Mouse (Mus musculus): ENCODE results near the gene Capn5. TPM values are rescaled to one million over a fixed set of nuclear protein-coding genes. Genes with fewer than 3 reads are reported as not detected.

The Capn5 gene
- polyA plus RNA-seq, 1 experiment: 11.5 TPM

- no peak overlapping the region for H3K27ac ChIP-seq (ENCODE audit: insufficient read depth, low read depth, low read length)
- H3K4me3 ChIP-seq (ENCODE audit: insufficient read depth, low read length): no peak overlapping the region
- no peaks in the 10 kb centered on the region for H3K4me1 ChIP-seq (ENCODE audit: control insufficient read depth, insufficient read depth, low read length)
- TF ChIP-seq CTCF (IDR thresholded peaks at IDR 0.05; ENCODE audit: low read depth, low read length) (no peak), POLR2A (IDR thresholded peaks at IDR 0.05; ENCODE audit: borderline replicate concordance, low read depth, low read length) (no peak)
These were observed 27.5 kb downstream of the Capn5 start for GRCm38 (mm10) chr7:98150525-98150924.

GRCm38 (mm10) chr7:98149802-98150201, 28.3 kb downstream of the Capn5 start:
- no peak for TF ChIP-seq CTCF (IDR thresholded peaks at IDR 0.05; ENCODE audit: low read depth, low read length)
- TF ChIP-seq POLR2A (IDR thresholded peaks at IDR 0.05; ENCODE audit: borderline replicate concordance, low read depth, low read length): no peak
- no peak overlapping the region for H3K4me3 ChIP-seq (ENCODE audit: insufficient read depth, low read length)
- H3K4me1 ChIP-seq (ENCODE audit: control insufficient read depth, insufficient read depth, low read length): no peaks in the 10 kb centered on the region
- H3K27ac ChIP-seq (ENCODE audit: insufficient read depth, low read depth, low read length): no peak overlapping the region

- Histone ChIP-seq H3K4me1 (ENCODE audit: control insufficient read depth, insufficient read depth, low read length) (no peaks in the 10 kb centered on the region), H3K27ac (ENCODE audit: insufficient read depth, low read depth, low read length) (no peak overlapping the region), H3K4me3 (ENCODE audit: insufficient read depth, low read length) (no peak overlapping the region)
- no peak for TF ChIP-seq POLR2A (IDR thresholded peaks at IDR 0.05; ENCODE audit: borderline replicate concordance, low read depth, low read length)
- TF ChIP-seq CTCF (IDR thresholded peaks at IDR 0.05; ENCODE audit: low read depth, low read length): no peak
These were observed 29.2 kb downstream of the Capn5 start for GRCm38 (mm10) chr7:98148721-98149407.

GRCm38 (mm10) chr7:98147766-98148165, 30.3 kb downstream of the Capn5 start:
- Histone ChIP-seq H3K4me1 (ENCODE audit: control insufficient read depth, insufficient read depth, low read length) (no peaks in the 10 kb centered on the region), H3K27ac (ENCODE audit: insufficient read depth, low read depth, low read length) (no peak overlapping the region), H3K4me3 (ENCODE audit: insufficient read depth, low read length) (no peak overlapping the region)
- TF ChIP-seq CTCF (IDR thresholded peaks at IDR 0.05; ENCODE audit: low read depth, low read length) (no peak), POLR2A (IDR thresholded peaks at IDR 0.05; ENCODE audit: borderline replicate concordance, low read depth, low read length) (no peak)

- H3K4me1 ChIP-seq (ENCODE audit: control insufficient read depth, insufficient read depth, low read length): no peaks in the 10 kb centered on the region
- H3K4me3 ChIP-seq (ENCODE audit: insufficient read depth, low read length): no peak overlapping the region
- TF ChIP-seq CTCF (IDR thresholded peaks at IDR 0.05; ENCODE audit: low read depth, low read length): no peak
- TF ChIP-seq POLR2A (IDR thresholded peaks at IDR 0.05; ENCODE audit: borderline replicate concordance, low read depth, low read length): no peak
- no peak overlapping the region for H3K27ac ChIP-seq (ENCODE audit: insufficient read depth, low read depth, low read length)
These were observed 31.6 kb downstream of the Capn5 start for GRCm38 (mm10) chr7:98146447-98146845.

GRCm38 (mm10) chr7:98145842-98146446, 32.1 kb downstream of the Capn5 start:
- Histone ChIP-seq H3K4me1 (ENCODE audit: control insufficient read depth, insufficient read depth, low read length) (no peaks in the 10 kb centered on the region), H3K4me3 (ENCODE audit: insufficient read depth, low read length) (no peak overlapping the region), H3K27ac (ENCODE audit: insufficient read depth, low read depth, low read length) (no peak overlapping the region)
- TF ChIP-seq CTCF (IDR thresholded peaks at IDR 0.05; ENCODE audit: low read depth, low read length) (no peak), POLR2A (IDR thresholded peaks at IDR 0.05; ENCODE audit: borderline replicate concordance, low read depth, low read length) (no peak)

- no peaks in the 10 kb centered on the region for H3K4me1 ChIP-seq (ENCODE audit: control insufficient read depth, insufficient read depth, low read length)
- no peak within 1 kb of the TSS for H3K27ac ChIP-seq (ENCODE audit: insufficient read depth, low read depth, low read length)
- no peak within 1 kb of the TSS for H3K4me3 ChIP-seq (ENCODE audit: insufficient read depth, low read length)
- no peak for TF ChIP-seq POLR2A (IDR thresholded peaks at IDR 0.05; ENCODE audit: borderline replicate concordance, low read depth, low read length)
- TF ChIP-seq CTCF (IDR thresholded peaks at IDR 0.05; ENCODE audit: low read depth, low read length): no peak
These were observed 32.7 kb downstream of the Capn5 start, which contains the start of gene Omp for GRCm38 (mm10) chr7:98145402-98145801. TSS of gene Omp (minus strand) at chr7:98145502.

GRCm38 (mm10) chr7:98142648-98143047, 35.4 kb downstream of the Capn5 start:
- no peak for TF ChIP-seq POLR2A (IDR thresholded peaks at IDR 0.05; ENCODE audit: borderline replicate concordance, low read depth, low read length)
- TF ChIP-seq CTCF (IDR thresholded peaks at IDR 0.05; ENCODE audit: low read depth, low read length): no peak
- H3K4me1 ChIP-seq (ENCODE audit: control insufficient read depth, insufficient read depth, low read length): no peaks in the 10 kb centered on the region
- no peak overlapping the region for H3K27ac ChIP-seq (ENCODE audit: insufficient read depth, low read depth, low read length)
- H3K4me3 ChIP-seq (ENCODE audit: insufficient read depth, low read length): no peak overlapping the region

GRCm38 (mm10) chr7:98142247-98142646, 35.8 kb downstream of the Capn5 start:
- Histone ChIP-seq H3K4me3 (ENCODE audit: insufficient read depth, low read length) (no peak overlapping the region), H3K27ac (ENCODE audit: insufficient read depth, low read depth, low read length) (no peak overlapping the region), H3K4me1 (ENCODE audit: control insufficient read depth, insufficient read depth, low read length) (no peaks in the 10 kb centered on the region)
- TF ChIP-seq CTCF (IDR thresholded peaks at IDR 0.05; ENCODE audit: low read depth, low read length) (no peak), POLR2A (IDR thresholded peaks at IDR 0.05; ENCODE audit: borderline replicate concordance, low read depth, low read length) (no peak)

- Histone ChIP-seq H3K27ac (ENCODE audit: insufficient read depth, low read depth, low read length) (no peak overlapping the region), H3K4me3 (ENCODE audit: insufficient read depth, low read length) (no peak overlapping the region), H3K4me1 (ENCODE audit: control insufficient read depth, insufficient read depth, low read length) (no peaks in the 10 kb centered on the region)
- no peak for TF ChIP-seq POLR2A (IDR thresholded peaks at IDR 0.05; ENCODE audit: borderline replicate concordance, low read depth, low read length)
- TF ChIP-seq CTCF (IDR thresholded peaks at IDR 0.05; ENCODE audit: low read depth, low read length): peak; percentile 20; the same call in 1 of the 2 replicates
These were observed 36.9 kb downstream of the Capn5 start for GRCm38 (mm10) chr7:98141206-98141605.
